Mouse (Mus musculus) megakaryocyte progenitor cell, adult 5-6 weeks (primary cell): Measurements from ENCODE around the gene Zdhhc7. TPM values are rescaled to one million over a fixed set of nuclear protein-coding genes. Genes with fewer than 3 reads are reported as not detected.

ENCODE experiments used
- ATAC-seq: replicated peaks from 2 replicates; pipeline ENCODE4 v1.8.0; 2016; ENCODE audit warnings: mild to moderate bottlenecking, moderate TSS enrichment, inconsistent platforms; ENCODE audit not compliant: poor library complexity
- total RNA-seq, 2 experiments: library from RNA; stranded (forward) in 1 of 2; stranded (reverse) in 1 of 2; fragments of 157-497, 149-512 nt in 1 of 2; fragments of 200-1000 nt in 1 of 2; gene quantifications; 2 replicates each; pipeline versions ENCODE4 v1.2.3 to v1.2.4; 2015 to 2017

The Zdhhc7 gene
- total RNA-seq, 2 experiments from 2014 or later = 11.1 to 19.4 TPM

DNA sequence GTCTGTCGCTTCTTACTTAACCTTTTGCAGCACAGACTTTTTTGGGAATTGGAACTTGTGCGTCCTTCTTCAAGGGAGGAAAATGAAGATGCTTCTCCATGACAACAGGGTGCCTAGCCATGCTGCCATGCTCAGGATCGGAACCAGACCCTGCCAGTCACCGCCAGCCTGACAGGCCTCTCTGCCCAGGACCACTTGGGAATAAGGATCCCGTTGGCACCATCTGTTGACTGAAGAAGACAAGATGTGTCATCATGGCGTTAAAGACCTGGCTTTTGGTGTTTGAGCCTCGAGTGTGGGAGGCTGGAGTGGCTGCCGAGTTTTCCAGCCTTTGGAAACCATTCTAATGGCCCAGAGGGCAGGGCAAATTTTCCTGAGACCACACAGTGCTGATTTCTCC, 63.7 kb downstream of the Zdhhc7 start:
- ATAC-seq = no peak

DNA sequence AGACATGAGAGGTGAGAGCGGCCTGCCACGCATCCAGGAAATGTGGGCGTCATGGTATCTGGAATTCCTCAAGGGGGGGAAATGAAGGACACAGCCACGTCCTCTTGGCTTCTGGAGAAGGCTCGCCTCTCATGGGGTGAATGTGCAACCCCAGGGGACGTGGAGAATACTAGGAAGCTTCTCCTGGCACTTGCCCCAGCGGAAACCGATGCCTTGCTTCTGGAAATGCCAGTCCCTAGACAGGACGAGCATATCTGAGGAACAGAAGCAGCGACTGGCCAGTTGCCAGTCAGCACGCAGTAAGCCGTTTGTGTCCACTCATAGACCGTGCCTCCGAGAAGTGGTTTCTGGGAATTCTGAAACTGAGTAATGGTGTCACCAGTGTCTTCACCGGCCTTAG, 64.1 kb downstream of the Zdhhc7 start:
- ATAC-seq = no peak

DNA sequence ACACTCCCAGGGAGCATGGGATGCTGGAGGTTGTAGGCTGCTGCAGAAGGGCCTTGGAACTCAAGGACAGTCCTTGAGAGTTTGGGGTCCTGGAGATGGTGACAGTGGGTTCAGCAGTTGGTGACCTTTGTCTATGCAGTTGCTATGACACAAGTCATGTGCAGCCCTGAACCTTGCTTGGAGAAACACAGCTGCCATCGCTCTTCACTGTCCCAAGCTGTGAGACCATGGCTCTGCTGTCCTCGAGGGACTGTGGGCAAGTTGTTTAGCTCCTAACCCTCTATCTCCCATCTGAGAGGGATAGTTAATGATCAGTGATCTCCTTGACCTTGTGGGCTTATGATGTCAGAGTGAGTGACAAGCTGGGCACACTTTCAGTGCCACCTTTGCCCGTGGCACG, 64.7 kb downstream of the Zdhhc7 start:
- no peak for ATAC-seq

- no peak for ATAC-seq
Measured at GRCm38 (mm10) chr8:120036111-120036510, 65.2 kb downstream of the Zdhhc7 start.

- no peak for ATAC-seq
Measured at GRCm38 (mm10) chr8:120034471-120034870, 66.8 kb downstream of the Zdhhc7 start.

DNA sequence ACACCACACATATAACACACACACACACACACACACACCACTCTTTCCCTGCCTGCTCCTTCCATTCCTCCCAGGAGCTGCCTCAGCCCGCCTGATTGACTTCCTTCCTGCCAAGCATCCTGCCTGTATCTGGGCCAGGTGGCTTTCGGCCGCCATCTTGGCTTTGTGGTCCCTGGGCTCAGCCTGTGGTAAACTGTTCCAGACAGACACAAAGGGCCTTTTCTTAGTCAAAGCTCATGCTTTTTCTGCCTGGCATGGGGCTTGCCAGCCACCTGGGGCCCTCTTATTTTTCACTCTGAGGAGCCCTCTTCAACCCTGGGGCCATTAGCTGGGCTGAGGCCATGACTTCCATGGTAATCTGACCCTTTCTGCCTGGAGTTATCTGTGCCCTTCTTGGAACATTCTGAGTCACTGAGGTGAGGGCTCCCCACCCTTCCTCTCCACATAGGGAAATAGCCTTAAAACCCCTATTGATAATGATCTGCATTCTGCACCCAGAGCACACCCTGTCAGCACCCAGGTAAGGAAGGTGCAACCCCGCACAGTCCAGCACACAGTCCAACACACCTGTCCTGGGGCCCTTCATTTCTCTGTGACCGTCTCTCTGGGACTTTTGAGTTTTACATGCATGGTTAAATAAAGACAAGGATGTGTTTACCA, 68.6 kb downstream of the Zdhhc7 start:
- ATAC-seq = no peak

Other genes with a start within 250 kb of the Zdhhc7 start
- 1.2 and 2.2 TPM in 2 replicates for gene Klhl36, start 239.2 kb downstream of the Zdhhc7 start, total RNA-seq (2015)
- gene Klhl36, start 239.2 kb downstream of the Zdhhc7 start, total RNA-seq (2017) = 3.3 and 8.0 TPM in 2 replicates
- 71.9 and 73.0 TPM in 2 replicates for gene Usp10, start 191.1 kb downstream of the Zdhhc7 start, total RNA-seq (2015)
- gene Usp10, start 191.1 kb downstream of the Zdhhc7 start, total RNA-seq (2017) = 43.7 and 80.3 TPM in 2 replicates
- 18.6 and 18.7 TPM in 2 replicates for gene Gm20388, start 190.6 kb downstream of the Zdhhc7 start, total RNA-seq (2015)
- gene Gm20388, start 190.6 kb downstream of the Zdhhc7 start, total RNA-seq (2017) = 14.7 TPM in 1 of 2 replicates, not detected in the other
- 0.49 and 0.54 TPM in 2 replicates for gene Crispld2, start 109.0 kb downstream of the Zdhhc7 start, total RNA-seq (2015)
- gene Crispld2, start 109.0 kb downstream of the Zdhhc7 start, total RNA-seq (2017) = 0.51 and 0.92 TPM in 2 replicates
- 1.8 and 3.5 TPM in 2 replicates for gene 6430548M08Rik, start 12.7 kb upstream of the Zdhhc7 start, total RNA-seq (2015)
- gene 6430548M08Rik, start 12.7 kb upstream of the Zdhhc7 start, total RNA-seq (2017) = 4.5 and 4.6 TPM in 2 replicates
- gene Fam92b, start 76.0 kb upstream of the Zdhhc7 start, total RNA-seq (2015) = not detected in 2 replicates
- not detected in 2 replicates for gene Fam92b, start 76.0 kb upstream of the Zdhhc7 start, total RNA-seq (2017)
- gene Gse1, start 127.0 kb upstream of the Zdhhc7 start, total RNA-seq (2015) = 32.0 and 32.6 TPM in 2 replicates
- 10.0 and 11.2 TPM in 2 replicates for gene Gse1, start 127.0 kb upstream of the Zdhhc7 start, total RNA-seq (2017)